Mouse (Mus musculus) ES-Bruce4 (cell line): ENCODE measurements around the gene Dapk2.

ENCODE experiments used
- CTCF ChIP-seq: IDR thresholded peaks from one replicate; pipeline ENCODE4 v1.8.1; 2011; ENCODE audit warnings: low read depth, low read length
- POLR2A ChIP-seq: IDR thresholded peaks from one replicate; pipeline ENCODE4 v1.8.1; 2011; ENCODE audit warnings: low read length; ENCODE audit not compliant: insufficient read depth

- no peak for TF ChIP-seq POLR2A
- no peak for TF ChIP-seq CTCF
These were observed 54.8 kb downstream of the Dapk2 start for GRCm38 (mm10) chr9:66212802-66213201.
